Mouse (Mus musculus) left cerebral cortex, postnatal 14 days (tissue): Measurements from ENCODE around the gene Bend6. TPM values are rescaled to one million over a fixed set of nuclear protein-coding genes. Genes with fewer than 3 reads are reported as not detected.

Source experiments
- DNase-seq, 2 experiments: peaks; one replicate each; pipeline ENCODE4 v3.0.0; 2021 to 2022; ENCODE audit warnings: low spot score in 2 of 2, mixed read lengths in 1 of 2
- intact Hi-C: fragments of 180-260 bp; cut with DNase I; formaldehyde crosslinking; loops from one replicate; pipeline ENCODE4 v1.15.1; 2025
- long read RNA-seq, 2 experiments: library from polyadenylated mRNA; stranded (forward); transcript quantifications; one replicate each; pipeline ENCODE4 v2.0.0; 2021
- total RNA-seq, 2 experiments: library from RNA; stranded (reverse); gene quantifications; 2 replicates each; pipeline ENCODE4 v1.2.3; 2021

Bend6 gene
- total RNA-seq, result 100 to 1,000 TPM; 141 TPM
- long read RNA-seq, experiment 1, transcript Bend6-201 (7 exons, 2,487 nt), result major isoform, 299 of 339 reads
- long read RNA-seq, experiment 1, transcript Bend6-202 (6 exons, 2,231 nt), result minor isoform, 5 of 339 reads
- long read RNA-seq, experiment 1, partial matches to known transcripts, result 14 of 339 reads
- long read RNA-seq, experiment 1, other reads (novel, unspliced or antisense), result 21 of 339 reads
- long read RNA-seq, experiment 2, transcript Bend6-201 (7 exons, 2,487 nt), result major isoform, 302 of 350 reads
- long read RNA-seq, experiment 2, transcript Bend6-202 (6 exons, 2,231 nt), result minor isoform, 7 of 350 reads
- long read RNA-seq, experiment 2, partial matches to known transcripts, result 10 of 350 reads
- long read RNA-seq, experiment 2, other reads (novel, unspliced or antisense), result 31 of 350 reads

DNA sequence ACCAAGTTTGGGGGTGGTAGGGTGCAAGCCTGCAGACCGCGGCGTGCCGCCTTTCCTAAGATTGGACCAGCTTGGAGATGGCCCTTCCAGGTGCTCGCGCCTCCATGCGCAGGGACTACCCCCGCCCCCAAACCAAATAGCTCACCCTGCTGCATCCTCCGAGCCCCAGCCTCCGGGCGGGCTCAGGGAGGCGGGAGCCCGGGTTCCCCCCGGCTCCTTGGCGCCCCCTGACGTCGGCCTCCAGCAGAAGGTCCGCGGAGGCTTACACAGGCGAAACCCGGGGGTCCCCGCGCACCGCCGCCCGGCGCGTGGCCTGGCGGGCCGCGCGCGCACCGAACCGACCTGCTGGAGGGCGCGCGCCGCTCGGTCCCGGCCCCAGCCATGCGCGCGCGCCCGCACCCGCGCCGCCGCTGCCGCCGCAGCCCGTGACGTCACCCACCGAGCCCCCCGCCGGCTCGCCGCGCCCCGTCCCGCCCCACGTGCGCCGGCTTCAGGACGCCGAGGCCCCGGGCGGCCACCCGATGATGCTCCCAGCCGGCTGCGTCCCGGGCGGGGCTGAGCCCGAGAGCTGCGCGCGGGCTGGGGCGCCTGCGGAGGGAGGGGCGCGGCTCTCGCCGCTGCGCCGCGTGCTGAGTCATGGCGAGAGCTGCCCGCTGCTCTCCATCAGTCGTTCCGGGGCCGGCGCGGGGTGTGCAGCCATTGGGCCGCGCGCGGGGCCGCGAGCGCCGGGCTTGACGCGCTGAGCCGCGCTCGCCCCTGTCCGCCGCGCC, at the start of gene Bend6:
Gene Bend6 (minus strand): TSS at position 396 of the 770 bp plus-strand sequence.
- intact Hi-C loops, result loop anchor here (2.0 to 5.0 kb wide), 3 partner anchors 40 to 65 kb away; no protein-coding TSS in a partner anchor
- DNase-seq, result peak; percentile 62 to 77

DNA sequence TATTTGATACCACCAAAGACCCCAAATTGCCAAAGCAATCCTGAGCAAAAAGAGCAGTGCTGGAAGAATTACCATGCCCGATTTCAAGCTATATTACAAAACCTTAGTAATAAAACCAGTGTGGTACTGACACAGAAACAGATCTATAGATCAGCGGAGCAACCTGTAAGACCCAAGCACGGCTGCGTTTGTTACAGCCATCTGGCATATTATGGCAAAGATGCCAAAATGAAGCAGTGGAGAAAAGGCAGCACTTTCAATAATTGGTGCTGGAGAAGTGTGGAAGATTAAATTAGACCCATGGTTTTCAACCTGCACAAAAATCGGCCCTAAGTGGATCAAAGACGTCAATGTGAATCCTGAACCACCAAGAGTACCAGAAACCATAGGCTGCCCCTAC, 48.0 kb upstream of the Bend6 start:
- intact Hi-C loops, result no loop called here
- no peak for DNase-seq

DNA sequence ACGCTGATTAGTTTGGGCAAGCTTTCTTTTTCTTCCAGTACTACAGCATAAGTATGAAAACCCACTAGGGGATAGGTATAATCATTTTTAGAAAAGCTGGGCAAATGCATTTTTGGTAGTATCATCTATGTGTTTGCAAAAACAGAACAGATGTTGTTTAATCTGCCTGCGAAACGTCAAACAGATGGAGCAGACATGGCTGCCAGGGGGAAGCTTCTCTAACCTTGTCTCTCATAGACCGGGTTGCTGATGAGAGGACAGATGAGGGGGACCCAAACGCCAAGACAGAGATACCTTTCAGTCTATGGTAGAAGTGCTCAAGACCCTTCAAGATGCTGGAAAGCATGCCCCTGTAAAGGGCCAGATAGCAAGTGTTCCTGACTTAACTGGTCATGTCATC, 40.9 kb upstream of the Bend6 start:
- intact Hi-C loops, result loop anchor here (5.0 kb wide), 1 partner anchor 41 kb away; the partner anchor contains the start of genes Bend6 and Dst
- DNase-seq, result no peak

GRCm38 (mm10) chr1:33947838-33948237, 40.2 kb upstream of the Bend6 start:
- intact Hi-C loops, result loop anchor here (5.0 kb wide), 1 partner anchor 41 kb away; the partner anchor contains the start of genes Bend6 and Dst
- no peak for DNase-seq

GRCm38 (mm10) chr1:33946601-33947395, 39.2 kb upstream of the Bend6 start:
- DNase-seq, result peak; percentile 75 to 88
- intact Hi-C loops, result loop anchor here (5.0 kb wide), 1 partner anchor 39 kb away; the partner anchor contains the start of genes Bend6 and Dst

DNA sequence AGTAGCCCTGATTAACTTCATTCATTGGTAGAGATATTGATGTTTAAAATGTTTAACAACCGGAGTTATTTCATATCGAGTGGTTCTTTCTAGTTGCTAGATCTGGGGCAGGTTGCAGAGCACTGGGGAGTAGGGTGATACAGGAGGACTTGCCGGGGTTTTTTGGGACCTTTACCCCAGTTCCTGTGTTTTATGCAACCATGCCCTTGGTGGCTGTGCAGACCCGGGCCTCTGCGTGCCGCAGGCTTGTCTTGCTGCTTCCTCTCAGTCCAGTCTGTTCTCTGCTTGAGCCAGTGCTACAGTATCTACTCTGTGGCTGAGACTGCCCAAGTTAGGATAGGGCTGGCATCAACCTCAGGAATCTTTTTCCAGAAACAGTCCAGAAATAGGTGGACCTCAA, 38.1 kb upstream of the Bend6 start:
- intact Hi-C loops, result loop anchor here (5.0 kb wide), 1 partner anchor 38 kb away; the partner anchor contains the start of genes Bend6 and Dst
- DNase-seq, result no peak

DNA sequence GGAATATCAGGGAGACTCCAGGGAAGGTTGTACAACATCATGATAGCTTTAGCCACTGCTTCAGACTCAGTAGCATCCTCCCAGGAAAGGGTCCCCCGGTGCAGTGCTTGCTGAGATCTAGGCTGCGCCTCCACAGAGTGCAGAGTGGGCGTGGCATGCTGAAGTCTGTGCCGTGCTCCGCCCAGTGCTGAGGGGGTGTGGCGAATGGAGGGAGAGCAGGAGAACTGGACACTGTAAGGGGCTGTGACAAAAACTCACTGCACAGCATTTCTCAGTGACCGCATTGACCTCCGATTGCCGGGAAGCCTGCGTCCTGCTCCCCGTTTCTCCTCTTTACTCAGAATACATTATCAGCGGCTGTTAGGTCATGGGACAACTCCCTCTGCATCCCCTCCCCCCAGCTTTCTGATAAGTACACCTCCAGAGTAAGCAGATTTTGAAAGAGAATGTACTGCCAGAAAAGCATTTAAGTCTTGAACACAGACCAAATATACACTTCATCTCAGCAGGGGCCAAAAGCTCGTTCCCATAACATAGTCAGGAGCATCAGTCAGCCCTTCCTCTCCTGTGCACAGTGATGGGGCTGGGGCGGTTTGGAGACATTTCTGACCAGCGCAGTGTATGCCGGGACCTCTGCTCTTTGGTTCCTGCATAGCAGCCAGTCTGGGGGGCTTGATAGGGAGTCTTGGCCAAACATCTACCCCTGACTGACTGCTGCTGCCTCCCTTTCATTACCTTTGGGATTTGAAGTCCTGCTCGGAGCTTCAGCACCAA, 37.5 kb upstream of the Bend6 start:
- intact Hi-C loops, result loop anchor here (5.0 kb wide), 1 partner anchor 38 kb away; the partner anchor contains the start of genes Bend6 and Dst
- DNase-seq, result no peak

- no peak for DNase-seq
- intact Hi-C loops, result no loop called here
Measured at GRCm38 (mm10) chr1:33943943-33944342, 36.3 kb upstream of the Bend6 start.

DNA sequence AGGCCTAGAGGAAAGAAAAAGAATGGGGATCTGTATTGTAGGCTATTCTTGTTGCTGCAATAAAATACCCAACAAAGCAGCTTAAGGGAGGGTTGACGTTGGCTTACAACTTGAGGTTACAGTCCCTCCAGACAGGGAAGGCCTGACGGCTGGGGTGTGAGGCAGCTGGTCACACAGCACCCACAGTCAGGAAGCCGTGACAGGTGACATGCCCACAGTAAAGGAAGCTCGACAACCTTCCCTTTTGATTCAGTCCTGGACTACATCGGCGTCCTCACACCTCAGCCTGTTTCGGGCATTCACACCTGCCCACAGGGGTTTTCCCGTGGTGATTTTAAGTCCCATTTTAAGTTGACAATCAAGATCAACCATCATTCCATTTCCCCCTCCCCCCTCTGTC, 35.0 kb upstream of the Bend6 start:
- intact Hi-C loops, result no loop called here
- no peak for DNase-seq

DNA sequence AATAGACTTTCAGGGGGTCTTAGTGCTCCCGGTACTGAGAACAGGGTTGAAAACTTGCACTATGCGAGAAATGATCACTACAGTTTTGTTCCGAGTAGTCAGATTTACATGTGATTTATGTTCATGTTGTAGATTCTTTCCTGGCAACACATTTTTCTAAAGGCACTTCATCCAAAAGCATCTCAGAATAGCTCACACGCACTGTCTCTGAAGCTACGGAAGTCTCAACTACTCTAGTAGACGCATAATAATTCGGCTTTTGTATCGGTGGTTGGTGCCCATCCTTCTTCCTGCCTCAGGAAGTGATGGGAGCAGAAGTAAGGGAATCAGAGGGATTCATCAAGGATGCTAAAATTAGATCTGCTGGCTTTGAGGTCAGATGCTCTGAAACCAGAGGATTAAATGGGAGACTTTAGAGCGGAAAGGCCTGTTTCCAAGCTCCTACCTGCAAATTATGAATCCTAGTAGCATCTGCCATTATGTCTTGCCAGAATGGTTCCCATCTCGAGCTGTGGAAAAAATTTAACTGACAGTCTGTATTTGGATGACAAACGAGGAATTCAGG, 32.8 kb upstream of the Bend6 start:
- intact Hi-C loops, result no loop called here
- DNase-seq, result peak in 1 of 2 experiments; percentile 44

DNA sequence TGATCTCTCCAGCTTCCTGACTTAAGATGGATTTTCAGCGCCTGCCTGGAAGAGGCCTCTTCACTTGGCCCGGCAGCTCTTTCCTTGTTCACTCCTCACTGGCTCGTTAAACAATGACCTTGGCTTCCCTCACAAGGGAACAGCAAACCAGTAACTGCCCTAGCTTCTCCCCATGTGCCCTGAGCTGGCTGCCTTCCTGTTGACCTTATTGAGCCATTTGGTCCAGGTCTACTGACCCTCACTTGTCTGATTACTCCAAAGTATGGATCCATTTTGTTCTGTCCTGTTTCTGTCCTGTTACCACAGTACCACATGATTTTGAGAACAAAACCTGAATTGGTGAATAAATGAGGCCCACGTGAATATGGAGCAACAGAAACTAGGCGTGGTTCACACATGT, 32.2 kb upstream of the Bend6 start:
- intact Hi-C loops, result no loop called here
- no peak for DNase-seq

DNA sequence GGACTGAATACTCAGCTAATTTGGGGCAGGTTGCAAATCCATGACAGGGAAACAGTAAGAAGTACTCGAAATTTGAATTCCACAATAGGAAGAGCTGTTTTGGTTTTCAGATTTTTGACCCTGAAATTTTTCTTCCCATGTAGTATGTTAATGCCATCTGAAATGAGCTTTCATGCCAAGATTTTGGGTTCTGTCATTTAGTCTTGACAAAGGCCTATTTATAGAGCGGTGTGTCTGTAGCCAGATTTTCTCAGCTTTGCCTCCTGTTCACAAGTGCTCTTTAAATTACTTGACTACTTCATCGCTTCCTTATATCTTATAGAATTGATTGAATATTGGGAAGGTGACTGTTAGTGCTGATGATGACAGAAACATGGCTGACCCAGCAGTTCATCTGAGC, 28.3 kb upstream of the Bend6 start:
- intact Hi-C loops, result no loop called here

DNA sequence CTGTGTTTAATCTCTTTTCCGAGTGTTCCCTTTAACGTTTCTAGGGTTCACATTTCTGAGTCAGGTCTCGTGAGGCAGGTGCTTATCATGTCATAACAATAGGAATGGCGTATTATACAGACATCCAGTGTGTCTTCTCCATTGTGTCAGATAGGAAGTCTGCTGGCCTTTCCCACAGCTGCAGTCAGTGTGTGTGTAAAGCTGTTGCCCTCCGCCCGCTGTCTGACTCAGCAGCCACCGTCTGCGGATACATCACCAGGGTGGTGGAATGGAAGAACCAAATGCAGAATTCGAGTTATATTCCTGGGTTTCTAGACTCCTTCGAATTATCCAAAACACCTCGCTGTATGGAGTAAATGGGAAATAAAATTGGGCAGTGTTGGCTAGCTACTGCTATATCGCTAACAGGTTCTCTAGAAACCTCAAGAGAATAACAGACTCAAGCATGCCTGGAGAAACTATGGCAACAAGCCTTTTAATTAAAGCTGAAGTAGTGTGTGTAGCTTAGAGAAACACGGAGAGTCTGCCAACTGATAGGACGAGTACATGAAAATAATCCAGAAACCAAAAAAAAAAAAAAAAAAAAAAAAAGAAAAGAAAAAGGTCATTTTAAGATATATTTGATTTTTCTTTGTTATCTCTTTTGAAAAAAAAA, 25.4 kb upstream of the Bend6 start:
- intact Hi-C loops, result no loop called here
- DNase-seq, result peak; percentile 36 to 40

More for the DNA sequence above, 28.3 kb upstream of the Bend6 start:
- DNase-seq, result no peak

DNA sequence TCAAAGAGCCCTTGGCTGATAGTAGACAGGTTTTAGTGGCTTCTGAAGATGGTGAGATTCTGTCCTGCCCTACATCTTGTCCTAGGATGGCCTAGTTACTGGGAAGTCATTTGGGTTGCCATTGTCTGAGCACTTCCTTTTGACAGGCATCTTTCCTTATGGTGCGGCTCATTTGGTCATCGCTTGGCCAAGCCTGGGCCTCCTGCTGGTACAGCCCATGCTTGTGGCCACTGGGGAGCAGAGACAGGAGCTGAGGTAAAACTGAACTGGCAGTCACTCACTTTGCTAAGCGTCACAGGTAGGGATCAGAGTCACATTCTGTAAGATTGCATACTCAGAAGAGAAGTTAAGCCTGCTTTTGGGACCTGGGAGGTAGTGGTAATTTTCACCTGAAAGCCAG, 24.6 kb upstream of the Bend6 start:
- DNase-seq, result no peak
- intact Hi-C loops, result no loop called here

DNA sequence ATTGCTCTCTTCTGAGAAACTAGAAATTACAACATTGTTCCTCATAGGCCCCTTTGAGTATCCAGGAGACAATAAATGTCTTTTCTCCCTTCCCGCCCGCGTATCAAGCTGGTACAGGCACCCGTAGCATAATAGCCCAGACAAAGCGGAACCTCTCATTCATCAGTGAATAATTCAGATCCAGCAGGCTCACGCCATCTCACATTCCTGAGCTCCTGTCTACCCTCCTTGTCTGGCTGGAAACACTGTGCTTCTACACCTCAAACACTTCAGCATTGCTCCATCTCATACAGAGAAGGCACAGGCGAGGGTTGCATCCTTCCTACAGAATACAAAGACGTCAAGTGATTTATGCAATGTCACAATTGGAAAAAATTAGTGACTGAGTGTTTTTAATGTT, 24.2 kb upstream of the Bend6 start:
- no peak for DNase-seq
- intact Hi-C loops, result no loop called here

DNA sequence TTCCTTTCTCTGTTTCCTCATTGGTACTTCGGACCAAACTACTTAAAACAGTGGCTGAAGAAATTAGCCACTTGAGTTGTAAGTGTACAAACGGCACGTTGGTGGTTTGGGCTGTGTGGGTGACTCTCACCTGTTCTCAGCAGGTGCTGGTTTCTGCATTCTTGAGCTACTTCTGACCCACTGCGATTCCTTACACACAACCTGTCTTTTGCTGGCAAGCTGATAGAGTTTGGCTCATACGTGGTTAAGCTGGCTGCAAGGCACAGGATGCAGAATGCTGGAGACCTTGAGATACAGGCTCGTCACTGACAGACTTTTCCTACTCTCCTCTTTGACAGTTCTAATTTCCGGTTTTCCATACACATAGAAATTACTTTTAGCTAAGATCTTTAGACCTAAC, 19.9 kb upstream of the Bend6 start:
- intact Hi-C loops, result no loop called here
- no peak for DNase-seq

DNA sequence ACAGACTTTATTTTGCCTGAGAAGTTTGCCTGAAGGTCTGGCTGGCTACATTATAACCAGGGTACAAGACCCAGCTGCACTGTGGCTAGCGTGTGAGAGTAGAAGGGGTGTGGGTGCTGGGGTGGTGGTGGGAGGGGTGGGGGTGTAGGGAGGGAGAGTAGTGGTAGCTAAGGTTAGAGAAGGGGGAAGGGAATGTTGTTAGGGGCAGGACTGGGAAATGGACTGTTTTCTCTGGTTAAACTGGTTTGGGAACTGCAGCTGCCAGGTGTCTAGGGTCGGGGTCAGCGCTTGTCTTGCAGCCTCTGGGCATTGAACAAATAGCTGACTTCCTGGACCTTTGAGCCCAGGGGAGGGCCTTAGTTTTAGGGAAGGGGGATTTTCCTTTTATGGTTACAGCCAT, 17.7 kb upstream of the Bend6 start:
- intact Hi-C loops, result no loop called here
- DNase-seq, result no peak

GRCm38 (mm10) chr1:33922975-33923374, 15.4 kb upstream of the Bend6 start:
- intact Hi-C loops, result no loop called here
- no peak for DNase-seq
